Mouse (Mus musculus): ENCODE measurements around the gene Lamc3. TPM values are rescaled to one million over a fixed set of nuclear protein-coding genes. Genes with fewer than 3 reads are reported as not detected.

Lamc3 gene
- polyA plus RNA-seq, 1 experiment from 2014 or later: 3.9 TPM

DNA sequence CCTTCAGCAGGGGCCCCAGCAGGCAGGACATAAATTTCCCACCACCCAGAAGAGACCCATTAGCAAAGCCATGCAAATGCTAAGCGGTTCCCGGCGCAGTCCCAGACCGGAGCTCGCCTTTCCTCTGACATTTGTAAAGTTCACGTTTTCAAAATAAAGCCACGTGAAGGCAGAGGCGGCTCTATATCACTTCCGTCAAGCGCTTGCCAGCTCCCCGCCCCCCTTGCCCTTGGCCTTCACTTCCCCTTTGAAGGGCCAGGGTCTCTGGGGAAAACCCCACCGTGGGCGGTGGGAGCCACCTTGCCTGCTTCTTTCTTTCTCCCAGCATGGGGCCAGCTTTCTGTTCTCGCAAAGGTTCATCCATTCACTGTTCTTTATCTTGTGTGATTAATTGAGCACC lies 6.2 kb upstream of the Lamc3 start:
- Histone ChIP-seq H3K9me3 (no peaks in the 10 kb centered on the region), H3K27me3 (peaks cover 80% of the 10 kb centered on the region), H3K27ac (no peak overlapping the region), H3K4me2 (no peak overlapping the region), H3K4me3 (no peak overlapping the region), H3K4me1 (peaks cover 9% of the 10 kb centered on the region; the same call in 1 of the 2 replicates), H3K9ac (no peak overlapping the region), H3K36me3 (no peaks in the 10 kb centered on the region)
- WGBS: 6% methylated on average over 14 of the region's 14 CpGs
- no peak for ATAC-seq (ENCODE audit: insufficient number of reproducible peaks, insufficient read depth, low FRiP score, low TSS enrichment, low read depth)

DNA sequence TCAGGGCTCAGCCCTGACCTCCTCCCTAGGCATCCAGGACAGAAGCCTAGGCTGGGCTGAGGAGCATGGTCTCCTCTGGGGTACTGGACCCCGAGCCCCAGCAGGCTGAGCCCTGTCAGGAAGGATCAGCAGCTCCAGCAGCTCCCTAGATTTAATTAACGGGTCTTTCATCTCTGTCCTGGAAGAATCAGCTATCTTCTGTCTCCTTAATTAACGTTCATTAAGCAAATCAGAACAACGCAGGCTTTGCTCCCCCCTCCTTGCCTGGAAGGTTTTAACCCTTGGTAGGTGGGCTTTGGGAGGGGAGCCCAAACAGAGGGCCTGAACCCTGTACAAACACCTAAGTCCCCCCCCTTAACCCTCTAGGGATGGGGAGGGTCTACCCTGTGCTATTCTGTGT lies 4.0 kb upstream of the Lamc3 start:
- Histone ChIP-seq H3K4me3 (no peak overlapping the region), H3K27ac (no peak overlapping the region), H3K4me2 (no peak overlapping the region), H3K9ac (no peak overlapping the region), H3K27me3 (peaks cover 91% of the 10 kb centered on the region), H3K36me3 (no peaks in the 10 kb centered on the region), H3K9me3 (no peaks in the 10 kb centered on the region), H3K4me1 (peaks cover 18% of the 10 kb centered on the region)
- 12% methylated on average over 4 of the region's 4 CpGs for WGBS
- no peak for ATAC-seq (ENCODE audit: insufficient number of reproducible peaks, insufficient read depth, low FRiP score, low TSS enrichment, low read depth)

DNA sequence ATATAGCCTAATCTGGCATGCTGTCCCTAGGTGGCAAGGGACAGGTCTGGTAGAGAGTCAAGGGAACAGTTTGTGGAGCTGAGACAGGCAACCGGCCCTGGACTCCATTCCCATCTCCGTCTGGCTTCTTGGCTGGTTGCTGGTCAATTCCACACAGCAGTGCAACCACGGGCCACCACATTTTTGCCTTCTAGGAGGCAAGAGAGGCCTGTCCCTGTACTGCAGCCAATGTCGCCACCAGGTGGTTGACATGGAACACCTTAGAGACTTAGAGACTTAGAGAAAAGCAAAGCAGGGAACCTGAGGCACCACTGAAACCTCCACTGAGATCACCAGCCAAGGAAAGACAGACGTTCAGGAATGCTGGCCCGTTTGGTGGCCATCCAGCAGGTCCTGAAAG lies 2.3 kb upstream of the Lamc3 start:
- H3K27ac ChIP-seq: no peak overlapping the region
- WGBS: 24% methylated on average over 6 of the region's 6 CpGs
- no peaks in the 10 kb centered on the region for H3K9me3 ChIP-seq
- no peaks in the 10 kb centered on the region for H3K36me3 ChIP-seq
- no peak overlapping the region for H3K4me3 ChIP-seq
- peaks cover 99% of the 10 kb centered on the region for H3K27me3 ChIP-seq
- no peak for ATAC-seq (ENCODE audit: insufficient number of reproducible peaks, insufficient read depth, low FRiP score, low TSS enrichment, low read depth)
- H3K9ac ChIP-seq: no peak overlapping the region
- H3K4me2 ChIP-seq: no peak overlapping the region
- peaks cover 20% of the 10 kb centered on the region for H3K4me1 ChIP-seq

DNA sequence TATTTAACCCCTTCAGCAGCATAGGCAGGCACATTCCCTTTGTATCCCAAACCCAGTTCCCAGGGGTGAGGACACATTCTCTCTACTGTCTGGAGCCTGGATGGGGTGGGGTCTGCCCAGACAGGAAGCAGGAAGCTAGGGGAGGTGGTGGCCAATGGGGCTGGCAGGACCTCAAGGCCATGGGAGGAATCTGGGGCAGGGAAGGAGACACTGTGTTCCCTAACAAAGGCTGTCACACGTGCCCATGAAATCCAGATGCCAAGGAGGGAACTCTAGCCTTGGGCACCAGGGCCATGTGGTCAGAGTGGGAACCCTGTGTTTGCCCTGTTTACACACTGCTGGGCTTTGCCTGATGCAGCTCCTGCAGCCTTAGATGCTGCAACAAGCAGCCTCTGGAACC lies 1.8 kb downstream of the Lamc3 start:
- Histone ChIP-seq H3K36me3 (no peaks in the 10 kb centered on the region), H3K4me3 (no peak overlapping the region), H3K27ac (no peak overlapping the region), H3K27me3 (peaks cover 66% of the 10 kb centered on the region), H3K4me2 (no peak overlapping the region), H3K4me1 (peaks cover 30% of the 10 kb centered on the region), H3K9ac (0 out of 2 replicates have a peak overlapping the region, but pooled peaks have one; percentile 17), H3K9me3 (no peaks in the 10 kb centered on the region)
- WGBS: 27% methylated on average over 1 of the region's 1 CpGs
- no peak for ATAC-seq (ENCODE audit: insufficient number of reproducible peaks, insufficient read depth, low FRiP score, low TSS enrichment, low read depth)

DNA sequence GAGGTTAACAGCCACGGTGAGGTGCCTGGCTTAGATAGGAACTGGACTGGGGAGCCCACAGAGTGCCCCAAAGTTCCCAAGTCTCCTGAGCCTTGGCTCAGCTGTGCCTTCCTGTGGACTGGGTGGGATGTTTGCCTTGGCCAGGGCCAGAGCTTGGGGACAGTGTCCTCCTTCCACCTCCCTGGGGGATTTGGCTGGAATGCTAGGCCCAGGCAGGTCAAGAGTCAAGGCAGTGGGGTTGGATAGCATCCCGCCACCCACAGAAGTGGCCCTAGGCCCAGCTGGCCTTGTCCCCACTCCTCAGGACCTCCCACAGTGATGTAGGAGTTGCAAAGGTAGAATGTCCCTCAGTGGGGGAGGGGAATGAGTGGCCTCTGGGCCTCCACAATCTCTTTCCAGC lies 4.1 kb downstream of the Lamc3 start:
- Histone ChIP-seq H3K4me3 (no peak overlapping the region), H3K9me3 (no peaks in the 10 kb centered on the region), H3K9ac (no peak overlapping the region), H3K27ac (no peak overlapping the region), H3K4me1 (peaks cover 43% of the 10 kb centered on the region), H3K4me2 (no peak overlapping the region), H3K27me3 (peaks cover 42% of the 10 kb centered on the region), H3K36me3 (no peaks in the 10 kb centered on the region)
- 92% methylated on average over 2 of the region's 2 CpGs for WGBS
- no peak for ATAC-seq (ENCODE audit: insufficient number of reproducible peaks, insufficient read depth, low FRiP score, low TSS enrichment, low read depth)

DNA sequence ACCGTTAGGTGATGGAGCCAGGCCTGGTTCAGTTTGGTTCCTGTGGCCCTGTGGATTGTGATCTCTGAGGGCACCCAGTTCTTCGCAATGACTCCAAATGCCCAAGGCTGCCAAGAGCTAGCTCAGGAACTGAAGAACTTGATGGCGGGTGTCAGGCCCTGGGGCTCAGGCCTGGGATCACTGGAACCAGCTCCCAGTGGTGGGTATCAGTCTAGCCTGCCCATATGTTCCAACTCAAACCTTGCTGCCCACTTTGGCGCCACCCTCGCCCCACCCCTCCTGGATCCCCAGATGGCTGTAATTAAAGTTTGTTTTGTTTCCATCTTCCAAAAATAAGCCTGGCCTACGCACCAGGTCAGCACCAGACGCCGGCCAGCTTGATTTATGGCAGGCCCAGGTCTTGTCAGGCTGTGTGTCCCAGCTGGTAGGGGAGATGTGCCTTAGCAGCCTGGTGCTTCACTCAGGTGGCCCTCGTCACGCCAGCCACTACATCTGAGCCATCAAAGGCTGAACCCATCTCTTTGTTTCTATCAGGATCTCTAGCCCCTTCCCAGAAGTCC lies 6.1 kb downstream of the Lamc3 start:
- Histone ChIP-seq H3K36me3 (no peaks in the 10 kb centered on the region), H3K27ac (peak overlapping the region; percentile 87), H3K9me3 (no peaks in the 10 kb centered on the region), H3K4me1 (peaks cover 34% of the 10 kb centered on the region), H3K4me2 (peak overlapping the region; percentile 21; the same call in 1 of the 2 replicates), H3K27me3 (peaks cover 22% of the 10 kb centered on the region), H3K9ac (no peak overlapping the region), H3K4me3 (no peak overlapping the region)
- WGBS: 37% methylated on average over 10 of the region's 10 CpGs
- ATAC-seq (ENCODE audit: insufficient number of reproducible peaks, insufficient read depth, low FRiP score, low TSS enrichment, low read depth): 0 out of 2 replicates have a peak, but pooled peaks have one; percentile 50

DNA sequence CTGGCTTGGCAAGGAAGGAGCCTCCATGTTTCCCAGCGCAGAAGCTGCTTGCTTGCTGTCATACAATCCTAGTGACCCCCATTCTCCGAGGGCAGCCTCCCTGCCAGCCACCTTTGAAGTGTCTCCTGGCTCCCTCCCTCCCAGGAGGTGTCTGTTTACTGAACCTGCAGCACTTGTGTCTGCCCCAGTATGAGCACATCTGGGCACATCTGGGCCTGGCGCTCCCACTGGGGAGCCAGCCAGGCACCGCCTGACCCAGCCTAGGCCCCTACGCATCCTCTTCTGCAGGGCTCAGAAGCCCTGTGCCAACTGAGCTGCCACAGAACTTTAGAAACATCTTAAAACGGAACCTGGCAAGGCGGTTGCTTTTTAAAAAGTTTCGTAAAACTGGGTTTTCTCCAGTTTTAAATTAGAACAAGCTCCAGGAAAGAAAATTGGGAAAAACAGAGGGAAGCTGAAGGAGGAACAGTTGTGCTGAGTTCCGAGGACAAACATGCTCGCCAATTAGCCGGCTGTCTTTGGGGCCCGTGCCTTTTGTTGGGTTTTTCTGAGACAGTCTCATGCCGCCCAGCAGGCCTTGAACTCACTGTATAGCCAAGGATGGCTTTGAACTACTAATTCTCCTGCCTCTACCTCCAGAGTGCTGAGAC lies 7.3 kb downstream of the Lamc3 start:
- Histone ChIP-seq H3K4me2 (no peak overlapping the region), H3K4me3 (no peak overlapping the region), H3K36me3 (no peaks in the 10 kb centered on the region), H3K9ac (0 out of 2 replicates have a peak overlapping the region, but pooled peaks have one; percentile 46), H3K27ac (peak overlapping the region; percentile 87), H3K9me3 (no peaks in the 10 kb centered on the region), H3K4me1 (peaks cover 34% of the 10 kb centered on the region), H3K27me3 (peaks cover 11% of the 10 kb centered on the region; the same call in 1 of the 2 replicates)
- no peak for ATAC-seq (ENCODE audit: insufficient number of reproducible peaks, insufficient read depth, low FRiP score, low TSS enrichment, low read depth)
- WGBS: 32% methylated on average over 13 of the region's 13 CpGs

DNA sequence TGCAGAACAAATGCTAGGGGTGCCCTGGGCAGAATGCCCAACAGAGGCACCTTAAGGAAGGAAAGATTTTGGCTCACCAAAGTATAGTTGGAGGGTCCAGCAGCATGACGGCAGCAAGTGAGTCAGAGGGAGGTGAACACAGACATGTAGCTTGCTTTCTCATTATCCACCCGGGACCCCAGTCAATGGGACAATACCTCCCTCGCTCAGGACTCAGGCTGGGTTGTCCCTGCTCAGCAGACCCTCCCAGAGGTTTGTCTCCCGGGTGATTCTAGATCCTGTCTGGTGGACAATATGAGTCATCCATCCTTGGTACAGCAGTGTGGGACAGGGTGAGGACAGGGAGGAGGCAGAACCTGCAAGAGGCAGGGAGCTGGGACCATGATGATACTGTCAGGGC lies 13.8 kb downstream of the Lamc3 start:
- no peaks in the 10 kb centered on the region for H3K36me3 ChIP-seq
- no peak overlapping the region for H3K4me2 ChIP-seq
- WGBS: 79% methylated on average over 4 of the region's 4 CpGs
- no peaks in the 10 kb centered on the region for H3K27me3 ChIP-seq
- ATAC-seq (ENCODE audit: insufficient number of reproducible peaks, insufficient read depth, low FRiP score, low TSS enrichment, low read depth): no peak
- H3K4me3 ChIP-seq: no peak overlapping the region
- no peak overlapping the region for H3K27ac ChIP-seq
- no peak overlapping the region for H3K9ac ChIP-seq
- H3K9me3 ChIP-seq: no peaks in the 10 kb centered on the region
- H3K4me1 ChIP-seq: peaks cover 35% of the 10 kb centered on the region

DNA sequence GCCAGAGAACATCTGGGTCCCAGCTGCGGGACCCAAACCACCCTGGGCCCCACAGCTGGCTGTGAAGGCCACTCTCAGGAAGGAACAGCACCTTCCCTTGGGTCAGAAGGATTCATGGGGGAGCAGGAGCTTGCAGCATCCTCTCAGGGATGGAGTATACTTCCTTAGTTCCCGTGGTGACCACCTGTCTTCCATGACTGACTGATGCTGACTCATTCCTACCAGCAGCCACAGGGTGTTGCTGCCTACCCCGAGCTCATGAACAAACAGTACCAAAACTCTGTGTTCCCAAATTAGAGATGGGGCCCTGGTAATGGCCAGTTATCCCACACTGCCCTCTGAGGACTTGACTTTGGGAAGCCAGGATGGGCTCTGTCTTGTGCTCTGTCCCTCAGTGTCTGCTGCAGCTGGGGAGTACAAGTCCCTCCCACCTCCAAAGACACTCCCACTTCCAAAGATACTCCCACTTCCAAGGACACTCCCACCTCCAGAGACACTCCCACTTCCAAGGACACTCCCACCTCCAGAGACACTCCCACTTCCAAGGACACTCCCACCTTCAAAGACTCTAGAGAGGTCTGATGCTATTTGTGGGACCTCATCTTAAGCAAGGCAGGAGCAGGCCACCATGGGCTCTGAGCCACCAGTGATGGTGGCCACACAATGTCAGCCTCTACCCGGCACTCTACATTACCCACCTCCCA lies 14.7 kb downstream of the Lamc3 start:
- ATAC-seq (ENCODE audit: insufficient number of reproducible peaks, insufficient read depth, low FRiP score, low TSS enrichment, low read depth): no peak
- Histone ChIP-seq H3K4me3 (no peak overlapping the region), H3K4me2 (no peak overlapping the region), H3K4me1 (peaks cover 42% of the 10 kb centered on the region), H3K9me3 (no peaks in the 10 kb centered on the region), H3K27ac (no peak overlapping the region), H3K27me3 (no peaks in the 10 kb centered on the region), H3K36me3 (no peaks in the 10 kb centered on the region), H3K9ac (no peak overlapping the region)
- 49% methylated on average over 4 of the region's 4 CpGs for WGBS

DNA sequence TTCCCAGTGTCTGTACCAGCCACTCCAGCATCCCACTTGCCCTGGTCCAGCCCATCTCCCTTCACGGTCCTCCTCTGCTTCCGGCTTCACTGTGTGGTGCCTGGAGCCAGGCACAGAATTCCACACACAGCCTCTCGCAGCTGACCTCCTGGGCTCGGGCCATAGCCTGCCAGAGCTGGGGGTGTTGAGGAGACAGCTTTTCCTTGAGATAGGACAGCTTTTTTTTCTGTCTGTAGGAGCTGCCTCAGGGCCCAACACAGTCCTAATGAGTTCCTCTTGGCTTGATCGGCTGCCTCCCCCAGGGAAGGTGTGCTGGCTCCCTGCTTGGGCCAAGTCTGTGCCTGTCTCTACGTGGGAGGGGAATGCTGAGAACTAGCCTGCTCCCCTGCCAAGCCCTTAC lies 17.0 kb downstream of the Lamc3 start:
- ATAC-seq (ENCODE audit: insufficient number of reproducible peaks, insufficient read depth, low FRiP score, low TSS enrichment, low read depth): no peak
- H3K9me3 ChIP-seq: no peaks in the 10 kb centered on the region
- peak overlapping the region; percentile 85 for H3K27ac ChIP-seq
- no peaks in the 10 kb centered on the region for H3K27me3 ChIP-seq
- H3K4me3 ChIP-seq: no peak overlapping the region
- 2% methylated on average over 6 of the region's 6 CpGs for WGBS
- peak overlapping the region; percentile 46; the same call in 1 of the 2 replicates for H3K9ac ChIP-seq
- no peaks in the 10 kb centered on the region for H3K36me3 ChIP-seq
- peak overlapping the region; percentile 5; the same call in 1 of the 2 replicates for H3K4me2 ChIP-seq
- peaks cover 42% of the 10 kb centered on the region for H3K4me1 ChIP-seq

DNA sequence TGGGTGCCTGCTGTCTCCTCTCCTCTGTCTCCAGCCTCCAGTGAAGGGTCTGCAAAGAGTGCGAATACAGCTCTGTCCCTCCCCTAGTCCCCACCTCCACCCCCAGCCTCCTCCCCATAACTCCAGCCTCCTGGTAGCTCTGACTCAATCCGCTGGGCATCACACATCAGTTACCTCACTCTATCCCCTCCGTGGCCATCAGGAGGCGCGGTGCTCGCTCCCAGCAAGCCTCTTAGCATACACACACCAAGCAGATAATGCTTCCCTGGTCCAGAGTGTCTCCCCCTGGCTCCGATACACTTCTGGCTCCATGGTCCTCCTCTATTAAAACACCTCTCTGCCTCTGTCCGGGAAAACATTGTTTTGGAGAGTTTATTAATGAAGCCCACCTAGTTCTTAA lies 17.5 kb downstream of the Lamc3 start:
- Histone ChIP-seq H3K36me3 (no peaks in the 10 kb centered on the region), H3K27ac (peak overlapping the region; percentile 85), H3K4me3 (no peak overlapping the region), H3K9me3 (no peaks in the 10 kb centered on the region), H3K4me1 (peaks cover 39% of the 10 kb centered on the region), H3K27me3 (no peaks in the 10 kb centered on the region), H3K9ac (no peak overlapping the region), H3K4me2 (peak overlapping the region; percentile 5; the same call in 1 of the 2 replicates)
- ATAC-seq (ENCODE audit: insufficient number of reproducible peaks, insufficient read depth, low FRiP score, low TSS enrichment, low read depth): no peak
- 11% methylated on average over 8 of the region's 8 CpGs for WGBS

DNA sequence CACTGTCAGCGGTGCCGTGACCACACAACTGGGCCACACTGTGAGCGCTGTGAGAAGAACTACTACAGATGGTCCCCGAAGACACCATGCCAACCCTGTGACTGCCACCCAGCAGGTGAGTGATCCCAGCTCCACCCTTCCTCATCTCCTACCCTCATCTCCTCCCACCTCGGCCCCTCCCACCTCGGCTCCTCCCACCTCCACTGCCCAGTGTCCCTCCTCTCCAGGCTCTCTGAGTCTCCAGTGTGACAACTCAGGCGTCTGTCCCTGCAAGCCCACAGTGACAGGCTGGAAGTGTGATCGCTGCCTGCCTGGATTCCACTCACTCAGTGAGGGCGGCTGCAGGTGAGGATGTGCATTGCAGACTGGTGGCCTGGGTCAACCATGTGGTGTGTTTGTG lies 18.6 kb downstream of the Lamc3 start:
- H3K9me3 ChIP-seq: no peaks in the 10 kb centered on the region
- H3K4me3 ChIP-seq: no peak overlapping the region
- no peak overlapping the region for H3K27ac ChIP-seq
- H3K9ac ChIP-seq: no peak overlapping the region
- no peaks in the 10 kb centered on the region for H3K36me3 ChIP-seq
- ATAC-seq (ENCODE audit: insufficient number of reproducible peaks, insufficient read depth, low FRiP score, low TSS enrichment, low read depth): no peak
- no peak overlapping the region for H3K4me2 ChIP-seq
- peaks cover 35% of the 10 kb centered on the region for H3K4me1 ChIP-seq
- H3K27me3 ChIP-seq: no peaks in the 10 kb centered on the region
- 41% methylated on average over 9 of the region's 9 CpGs for WGBS
